Mouse (Mus musculus) heart, postnatal 36 days (tissue): ENCODE results near the gene Hfe2. TPM values are rescaled to one million over a fixed set of nuclear protein-coding genes. Genes with fewer than 3 reads are reported as not detected.
"Not testable (repeated sequence)": the region's sequence is repeated elsewhere in the genome, so short reads cannot be mapped to it uniquely, and the experiment has no call there.

Experiments used
- DNase-seq, 2 experiments: peaks; one replicate each; pipeline ENCODE4 v3.0.0; 2021 to 2022
- intact Hi-C: fragments of 180-260 bp; cut with DNase I; formaldehyde crosslinking; loops from one replicate; pipeline ENCODE4 v1.15.1; 2025
- total RNA-seq, 2 experiments: library from RNA; stranded (reverse); gene quantifications; 2 replicates each; pipeline ENCODE4 v1.2.3; 2021

The Hfe2 gene
- total RNA-seq: 100 to 1,000 TPM; 261 to 293 TPM

DNA sequence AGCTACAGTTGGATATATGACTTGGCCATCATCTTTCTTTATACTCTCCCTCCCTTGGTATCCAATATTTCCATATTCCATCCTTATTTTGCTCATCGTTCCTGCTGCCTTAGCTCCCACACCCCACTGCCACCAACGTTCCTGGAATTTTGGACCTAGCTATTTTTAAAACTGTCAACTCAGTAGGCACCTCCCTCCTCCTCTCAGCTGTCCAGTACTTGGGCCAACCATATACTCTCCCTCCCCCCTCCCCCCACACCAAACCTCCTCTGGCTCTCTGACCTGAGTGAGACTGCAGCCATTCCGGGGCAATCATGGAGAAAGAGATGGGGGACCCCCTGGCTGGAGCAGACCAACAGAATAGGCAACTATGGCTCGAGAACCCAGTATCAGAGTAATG, at the start of gene Hfe2:
Hfe2 (plus strand) TSS at position 259 of the 400 bp plus-strand sequence.
- no peak for DNase-seq
- intact Hi-C loops: no loop called here

DNA sequence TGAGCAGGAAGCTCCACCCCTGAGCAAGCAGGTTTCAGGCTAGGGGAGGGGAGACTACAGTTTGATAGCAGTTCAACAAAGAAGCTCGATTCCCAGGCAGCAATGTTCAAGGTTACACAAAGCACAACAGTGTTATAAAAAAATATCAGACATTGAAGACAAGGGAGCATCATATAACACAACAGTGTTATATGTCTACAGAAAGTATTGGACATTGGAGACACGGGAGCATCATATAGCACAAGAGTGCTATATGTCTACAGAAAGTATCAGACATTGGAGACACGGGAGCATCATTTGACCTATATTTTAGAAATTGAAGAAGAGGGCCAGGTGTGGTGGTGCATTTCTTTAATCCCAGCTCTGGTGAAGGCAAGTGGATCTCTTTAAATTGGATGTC, 47.9 kb upstream of the Hfe2 start:
- intact Hi-C loops: no loop called here
- no peak for DNase-seq

DNA sequence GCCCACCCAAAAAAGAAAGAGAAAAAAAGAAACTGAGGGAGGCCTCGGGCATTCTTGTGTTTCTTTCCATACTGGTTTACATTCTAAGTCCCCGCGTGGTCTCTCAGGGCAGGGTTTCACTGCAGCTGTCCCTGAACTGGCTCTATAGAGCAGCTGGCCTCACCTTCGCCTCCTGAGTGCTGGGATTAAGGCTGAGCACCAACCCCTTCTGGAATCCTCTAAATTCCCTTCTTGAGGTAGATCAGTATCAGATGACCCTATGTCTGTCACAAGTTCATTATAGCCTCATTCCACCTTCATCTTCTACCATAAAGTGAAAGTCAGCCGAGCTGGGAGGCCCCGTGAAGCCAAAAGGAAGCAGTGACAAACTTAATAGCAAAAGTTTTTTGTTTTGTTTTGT, 47.4 kb upstream of the Hfe2 start:
- DNase-seq: no peak
- intact Hi-C loops: no loop called here

DNA sequence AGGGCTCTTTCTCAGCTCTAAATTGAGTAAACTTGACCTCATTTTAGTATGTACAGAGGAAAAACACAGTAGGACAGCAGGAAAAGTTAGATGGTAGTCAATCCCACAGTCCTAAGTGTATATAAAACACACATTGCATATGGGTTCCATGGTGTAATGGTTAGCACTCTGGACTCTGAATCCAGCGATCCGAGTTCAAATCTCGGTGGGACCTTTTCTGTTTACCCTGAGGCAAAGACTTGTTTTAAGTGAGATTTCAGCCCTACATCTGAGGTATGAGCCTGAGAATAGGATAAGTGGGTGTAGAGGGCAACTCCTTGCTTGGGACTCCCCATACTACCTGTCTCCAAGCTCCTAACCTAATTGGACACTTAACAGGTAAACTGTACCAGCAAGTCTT, 45.7 kb upstream of the Hfe2 start:
- DNase-seq: no peak
- intact Hi-C loops: loop anchor here (2.0 kb wide), 1 partner anchor 76 kb away; no protein-coding TSS in a partner anchor

DNA sequence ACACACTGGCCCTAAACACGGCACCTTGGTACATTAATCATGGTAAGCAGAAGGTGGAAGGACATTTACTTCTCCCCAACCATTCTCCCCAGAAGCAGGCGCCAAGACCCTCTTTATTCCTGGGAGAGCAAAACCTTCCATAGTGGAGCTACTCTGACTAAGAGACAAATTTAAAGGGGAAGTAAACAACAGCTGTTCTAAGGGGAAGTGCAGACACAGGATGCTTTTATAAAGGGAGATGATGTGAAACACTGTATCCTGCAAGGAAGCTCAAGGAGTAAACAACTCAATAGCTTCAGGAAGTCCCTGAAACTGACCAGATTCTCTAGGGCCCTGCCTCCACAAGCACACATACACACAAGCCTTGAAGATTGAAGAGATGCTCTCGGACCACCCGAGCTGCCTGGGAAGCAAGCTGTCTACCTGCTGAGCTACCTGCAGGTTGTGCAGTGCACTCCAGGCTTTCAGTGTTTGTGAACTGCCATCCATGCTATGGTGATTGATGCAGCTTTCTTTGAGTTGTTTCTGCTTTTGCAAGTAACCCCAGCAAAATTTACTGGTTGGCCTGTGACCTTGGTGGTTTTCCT, 44.2 kb upstream of the Hfe2 start:
- intact Hi-C loops: no loop called here
- DNase-seq: no peak

DNA sequence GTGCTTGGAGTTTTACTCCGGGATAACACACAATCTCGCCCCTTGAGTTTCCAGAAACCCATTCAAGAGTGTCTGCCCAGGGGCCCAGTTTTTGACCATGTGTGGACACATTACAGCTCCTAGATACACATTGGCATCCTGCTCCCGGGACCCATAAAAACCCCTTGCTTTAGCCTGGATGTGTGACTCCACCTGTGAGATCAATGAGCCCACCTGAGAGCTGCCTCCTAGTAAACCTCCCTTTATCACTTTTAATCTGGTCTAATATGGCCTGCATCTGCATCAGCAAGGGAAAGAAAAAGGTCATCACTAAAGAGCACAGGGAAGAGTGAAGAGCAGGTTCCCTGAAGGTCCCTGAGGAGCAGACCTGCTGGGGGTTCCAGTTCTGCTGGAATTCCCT, 43.1 kb upstream of the Hfe2 start:
- no peak for DNase-seq
- intact Hi-C loops: no loop called here

DNA sequence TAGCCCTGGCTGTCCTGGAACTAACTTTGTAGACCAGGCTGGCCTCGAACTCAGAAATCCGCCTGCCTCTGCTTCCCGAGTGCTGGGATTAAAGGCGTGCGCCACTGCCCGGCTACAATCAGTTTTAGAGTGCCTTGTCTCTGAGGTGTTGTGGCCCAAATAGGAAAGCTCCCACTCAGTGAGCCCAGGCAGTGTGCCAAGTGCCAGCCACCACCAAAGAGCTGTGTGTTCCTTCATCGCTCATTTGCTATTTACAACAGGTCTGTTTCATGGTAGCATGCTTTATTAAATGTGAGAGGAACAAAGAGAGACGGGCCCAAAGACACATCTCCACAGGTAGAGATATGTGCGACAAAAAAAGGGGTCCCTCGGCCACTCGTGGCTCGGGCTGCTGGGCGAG, 42.5 kb upstream of the Hfe2 start:
- intact Hi-C loops: no loop called here
- DNase-seq: no peak

DNA sequence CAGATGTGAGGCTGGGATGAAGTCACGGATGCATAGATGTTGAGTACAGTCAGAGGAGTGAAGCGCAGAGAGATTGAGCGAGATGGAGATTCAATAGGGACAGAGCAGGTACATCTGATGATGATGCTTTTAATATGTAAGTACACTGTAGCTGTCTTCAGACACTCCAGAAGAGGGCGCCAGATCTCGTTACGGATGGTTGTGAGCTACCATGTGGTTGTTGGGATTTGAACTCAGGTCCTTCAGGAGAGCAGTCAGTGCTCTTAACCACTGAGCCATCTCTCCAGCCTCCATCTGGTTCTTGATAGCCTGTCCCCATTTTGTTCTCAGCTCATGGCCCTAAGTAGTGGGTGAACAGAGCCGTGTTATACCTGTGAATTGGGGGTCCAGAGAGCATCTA, 41.9 kb upstream of the Hfe2 start:
- intact Hi-C loops, DNase-seq: not testable (repeated sequence)

DNA sequence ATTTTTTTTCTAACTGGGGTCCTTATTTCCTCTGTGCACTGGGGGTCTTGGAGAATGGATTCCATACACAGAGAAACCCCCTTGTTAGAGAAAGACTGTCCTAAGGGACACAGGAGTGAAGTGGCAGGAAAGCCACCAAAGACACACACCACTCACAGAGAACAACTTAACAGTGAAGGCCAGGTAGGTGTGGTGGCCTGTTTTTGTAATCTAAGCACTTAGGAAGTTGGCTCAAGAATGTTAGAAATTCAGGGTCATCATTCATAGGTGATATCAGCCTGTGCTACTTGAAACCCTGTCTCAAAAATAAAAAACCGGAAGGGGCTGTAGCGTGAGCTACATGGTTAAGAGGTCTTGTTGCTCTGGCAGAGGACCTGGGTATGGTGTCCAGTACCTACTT, 41.0 kb upstream of the Hfe2 start:
- intact Hi-C loops: no loop called here
- DNase-seq: no peak

DNA sequence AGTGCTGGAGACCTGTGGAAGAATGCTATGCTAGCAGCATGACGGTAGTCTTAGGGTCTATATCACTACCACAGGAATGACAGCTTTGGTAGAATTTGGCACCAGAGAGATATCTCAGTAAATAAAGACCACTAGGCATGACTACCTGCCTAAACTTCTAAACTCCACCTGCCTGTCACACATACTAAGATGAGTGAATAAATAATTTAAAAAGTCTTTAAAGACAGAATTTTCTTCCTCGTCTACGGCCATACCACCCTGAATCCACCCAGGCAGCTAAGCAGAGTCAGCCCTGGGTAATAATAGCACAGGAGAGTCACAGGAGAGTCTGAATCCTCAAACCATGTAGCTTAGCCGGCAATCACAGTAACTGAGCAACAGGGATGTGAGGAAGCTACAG, 40.1 kb upstream of the Hfe2 start:
- intact Hi-C loops: no loop called here

DNA sequence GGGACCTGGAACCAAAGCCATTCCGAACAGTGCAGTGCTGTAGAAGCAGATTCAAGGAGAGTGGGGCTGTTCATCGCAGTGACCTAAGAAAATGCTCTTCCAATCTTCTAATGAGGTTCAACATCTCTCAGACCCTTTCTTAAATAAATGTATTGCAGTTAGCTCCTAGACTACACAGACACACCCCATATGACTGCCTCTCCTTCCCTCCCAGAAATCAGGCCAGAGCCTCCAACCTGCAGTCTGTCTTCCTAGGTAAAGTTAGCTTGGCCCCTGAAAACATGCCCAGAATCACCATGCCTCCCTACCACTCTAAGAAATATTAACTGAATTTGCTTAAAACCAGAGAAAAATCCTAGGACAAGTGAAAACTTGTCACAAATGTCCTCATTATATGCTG, 39.6 kb upstream of the Hfe2 start:
- no peak for DNase-seq
- intact Hi-C loops: no loop called here

More for the DNA sequence above, 40.1 kb upstream of the Hfe2 start:
- DNase-seq: no peak

DNA sequence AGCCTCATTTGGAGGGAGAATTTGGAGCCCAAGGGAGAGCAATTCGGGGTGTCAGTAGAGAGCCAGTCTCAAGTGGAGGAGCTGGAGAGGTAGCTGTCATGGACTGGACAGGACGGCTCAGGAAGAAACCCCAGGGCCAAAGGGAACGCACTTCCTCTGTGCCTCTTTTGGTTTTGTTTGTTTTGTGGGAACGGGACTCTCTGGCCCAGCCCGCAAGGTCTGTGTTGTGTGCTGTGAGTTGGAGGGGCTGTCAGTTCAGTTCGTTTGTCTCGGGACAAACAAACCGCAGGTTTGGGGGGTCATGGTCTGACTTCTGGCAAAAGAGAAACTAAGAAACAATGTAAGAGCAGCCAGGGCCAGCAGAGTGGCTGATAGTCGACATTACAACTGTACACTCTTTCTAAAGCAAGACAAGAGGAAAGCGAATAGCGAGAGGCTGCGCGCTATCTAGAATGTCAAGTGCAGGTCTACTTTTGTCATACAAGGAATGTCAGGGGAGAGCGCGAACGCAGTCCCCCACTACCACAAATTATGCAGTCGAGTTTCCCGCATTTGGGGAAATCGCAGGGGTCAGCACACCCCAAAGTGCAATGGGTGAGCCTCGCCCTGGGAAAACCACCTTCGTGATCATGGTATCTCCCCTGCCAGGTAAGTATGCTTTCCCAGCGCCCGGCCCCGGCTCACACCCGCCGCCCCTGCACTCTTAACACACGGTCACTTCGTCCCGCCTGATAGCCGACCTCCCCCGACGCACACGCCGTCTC, 38.7 kb upstream of the Hfe2 start:
- peak in 1 of 2 experiments; percentile 26 for DNase-seq
- intact Hi-C loops: not testable (repeated sequence)

DNA sequence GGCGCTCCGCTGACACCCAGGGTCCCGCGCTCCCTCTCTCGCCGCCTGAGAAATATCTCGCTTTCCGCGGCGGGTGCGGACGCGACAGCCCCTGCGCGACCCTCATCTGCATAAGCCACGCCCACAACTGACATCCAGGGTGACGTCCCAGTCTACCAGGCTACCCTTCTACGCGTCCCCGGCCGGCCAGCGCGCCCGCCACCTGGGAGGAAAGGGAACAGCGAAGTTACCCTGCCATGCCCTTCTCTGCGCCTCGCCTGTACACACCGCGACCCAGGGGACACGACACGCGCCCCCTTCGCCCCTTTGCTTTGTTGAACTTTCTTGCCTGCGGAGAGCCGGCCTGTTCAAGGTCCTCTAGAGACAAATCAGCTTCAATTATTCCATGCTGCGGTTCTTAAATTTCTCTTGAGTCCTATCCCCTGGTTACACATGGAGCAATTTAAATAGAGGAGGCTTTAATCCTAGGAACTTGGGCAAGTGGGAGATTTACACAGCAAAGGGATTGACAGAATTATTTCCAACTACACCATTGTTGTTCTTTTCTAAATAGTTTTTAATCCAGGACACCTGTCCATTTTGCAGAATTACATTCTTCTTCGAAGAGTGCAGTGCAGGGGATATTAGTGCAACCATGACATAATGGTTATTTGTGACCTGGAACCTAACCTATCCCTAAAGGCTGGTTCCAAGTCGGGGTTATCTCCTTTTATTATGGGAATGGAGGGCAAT, 38.0 kb upstream of the Hfe2 start:
- intact Hi-C loops, DNase-seq: not testable (repeated sequence)

DNA sequence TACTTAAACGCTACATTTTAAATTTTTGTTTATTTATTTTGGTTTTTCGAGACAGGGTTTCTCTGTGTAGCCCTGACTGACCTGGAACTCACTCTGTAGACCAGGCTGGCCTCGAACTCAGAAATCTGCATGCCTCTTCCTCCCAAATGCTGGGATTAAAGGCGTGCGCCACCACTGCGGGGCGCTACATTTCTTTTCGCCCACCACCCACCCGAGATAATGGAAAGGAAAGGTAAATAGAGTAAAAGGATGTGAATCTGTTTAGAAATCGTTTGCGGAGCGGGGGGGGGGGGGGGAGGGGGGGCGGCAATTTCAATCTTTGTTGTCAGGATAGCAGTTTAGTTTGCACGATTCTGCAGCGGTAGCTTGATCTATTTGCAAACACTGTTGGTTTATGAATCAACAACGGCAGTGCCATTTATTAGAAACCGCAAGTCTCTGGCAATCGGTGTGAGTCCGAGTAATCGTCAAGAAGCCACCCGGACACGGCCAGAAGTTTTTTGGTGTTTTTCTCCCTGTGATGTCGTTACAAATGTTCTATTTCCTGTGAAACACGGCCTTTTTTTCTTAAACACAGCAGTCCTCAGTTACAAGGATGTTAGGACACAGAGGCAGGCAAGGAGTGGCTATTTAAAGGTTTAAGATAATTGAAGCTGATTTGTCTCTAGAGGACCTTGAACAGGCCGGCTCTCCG, 37.2 kb upstream of the Hfe2 start:
- intact Hi-C loops: no loop called here
- DNase-seq: peak in 1 of 2 experiments; percentile 50

DNA sequence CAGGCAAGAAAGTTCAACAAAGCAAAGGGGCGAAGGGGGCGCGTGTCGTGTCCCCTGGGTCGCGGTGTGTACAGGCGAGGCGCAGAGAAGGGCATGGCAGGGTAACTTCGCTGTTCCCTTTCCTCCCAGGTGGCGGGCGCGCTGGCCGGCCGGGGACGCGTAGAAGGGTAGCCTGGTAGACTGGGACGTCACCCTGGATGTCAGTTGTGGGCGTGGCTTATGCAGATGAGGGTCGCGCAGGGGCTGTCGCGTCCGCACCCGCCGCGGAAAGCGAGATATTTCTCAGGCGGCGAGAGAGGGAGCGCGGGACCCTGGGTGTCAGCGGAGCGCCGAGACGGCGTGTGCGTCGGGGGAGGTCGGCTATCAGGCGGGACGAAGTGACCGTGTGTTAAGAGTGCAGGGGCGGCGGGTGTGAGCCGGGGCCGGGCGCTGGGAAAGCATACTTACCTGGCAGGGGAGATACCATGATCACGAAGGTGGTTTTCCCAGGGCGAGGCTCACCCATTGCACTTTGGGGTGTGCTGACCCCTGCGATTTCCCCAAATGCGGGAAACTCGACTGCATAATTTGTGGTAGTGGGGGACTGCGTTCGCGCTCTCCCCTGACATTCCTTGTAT, 36.6 kb upstream of the Hfe2 start:
- DNase-seq, intact Hi-C loops: not testable (repeated sequence)

DNA sequence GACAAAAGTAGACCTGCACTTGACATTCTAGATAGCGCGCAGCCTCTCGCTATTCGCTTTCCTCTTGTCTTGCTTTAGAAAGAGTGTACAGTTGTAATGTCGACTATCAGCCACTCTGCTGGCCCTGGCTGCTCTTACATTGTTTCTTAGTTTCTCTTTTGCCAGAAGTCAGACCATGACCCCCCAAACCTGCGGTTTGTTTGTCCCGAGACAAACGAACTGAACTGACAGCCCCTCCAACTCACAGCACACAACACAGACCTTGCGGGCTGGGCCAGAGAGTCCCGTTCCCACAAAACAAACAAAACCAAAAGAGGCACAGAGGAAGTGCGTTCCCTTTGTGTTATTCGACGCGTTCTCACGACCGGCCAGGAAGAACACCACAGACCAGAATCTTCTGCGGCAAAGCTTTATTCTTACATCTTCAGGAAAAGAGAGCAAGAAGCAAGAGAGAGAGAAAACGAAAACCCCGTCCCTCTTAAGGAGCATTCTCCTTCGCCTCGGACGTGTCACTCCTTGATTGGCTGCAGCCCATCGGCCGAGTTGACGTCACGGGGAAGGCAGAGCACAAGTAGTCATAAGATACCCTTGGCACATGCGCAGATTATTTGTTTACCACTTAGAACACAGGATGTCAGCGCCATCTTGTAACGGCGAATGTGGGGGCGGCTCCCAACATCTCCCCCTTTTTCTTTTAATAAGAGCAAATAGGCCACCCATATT, 35.9 kb upstream of the Hfe2 start:
- peak in 1 of 2 experiments; percentile 52 for DNase-seq
- intact Hi-C loops: not testable (repeated sequence)

DNA sequence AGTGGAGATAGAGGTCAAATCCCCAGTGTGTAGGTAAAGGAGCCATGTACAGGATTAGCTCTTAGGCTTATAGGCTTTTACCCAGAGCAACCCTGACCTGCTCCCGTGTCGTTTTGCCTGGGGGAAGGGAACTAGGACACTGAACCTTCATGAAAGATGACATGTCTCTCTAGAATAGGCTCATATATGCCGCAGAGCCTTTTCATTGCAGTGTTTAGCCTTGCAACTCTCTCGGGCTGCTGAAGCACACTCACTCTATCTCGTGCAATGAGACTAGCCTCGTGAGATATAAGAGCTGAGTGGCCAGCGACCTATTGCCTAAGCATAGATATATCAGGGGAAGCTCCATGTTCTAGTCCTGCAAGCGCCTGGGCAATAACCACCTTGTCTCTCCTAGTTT, 35.3 kb upstream of the Hfe2 start:
- intact Hi-C loops: not testable (repeated sequence)

DNA sequence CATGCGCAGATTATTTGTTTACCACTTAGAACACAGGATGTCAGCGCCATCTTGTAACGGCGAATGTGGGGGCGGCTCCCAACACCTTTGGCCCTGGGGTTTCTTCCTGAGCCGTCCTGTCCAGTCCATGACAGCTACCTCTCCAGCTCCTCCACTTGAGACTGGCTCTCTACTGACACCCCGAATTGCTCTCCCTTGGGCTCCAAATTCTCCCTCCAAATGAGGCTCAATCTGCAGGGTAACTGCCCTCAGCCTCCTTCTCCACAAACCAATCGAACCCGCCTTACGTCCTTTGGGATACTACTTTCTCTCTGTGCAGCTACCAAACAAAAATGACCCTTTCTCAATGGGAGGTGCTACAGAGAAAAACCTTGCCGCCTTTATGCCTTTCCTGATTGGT, 30.5 kb upstream of the Hfe2 start:
- DNase-seq, intact Hi-C loops: not testable (repeated sequence)

More for the DNA sequence above, 35.3 kb upstream of the Hfe2 start:
- DNase-seq: peak in 1 of 2 experiments; percentile 24

DNA sequence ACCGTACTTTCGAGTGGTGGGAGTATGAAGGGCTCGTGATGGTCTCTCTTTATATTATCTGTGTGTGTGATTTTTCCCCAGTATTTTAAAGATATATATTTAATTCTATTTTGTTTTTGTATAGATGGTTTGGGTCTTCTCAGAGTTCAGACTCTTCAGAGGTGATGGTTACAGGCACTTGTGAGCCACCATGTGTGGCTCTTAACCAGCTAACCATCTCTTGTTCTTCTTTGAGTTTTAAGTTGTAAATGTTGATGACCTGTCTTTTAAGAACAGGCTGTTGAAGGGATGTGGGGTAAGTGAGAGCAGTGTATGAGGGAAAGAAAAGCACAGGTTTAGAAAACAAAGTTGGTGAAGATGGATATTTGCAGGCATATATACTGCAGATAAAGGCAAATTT, 30.1 kb upstream of the Hfe2 start:
- no peak for DNase-seq
- intact Hi-C loops: no loop called here
